Mouse (Mus musculus): ENCODE data around the gene Flvcr1.

GRCm38 (mm10) chr1:191025016-191026012, 644 bp downstream of the Flvcr1 start:
- TF ChIP-seq MAFK (IDR thresholded peaks at IDR 0.05; ENCODE audit: insufficient read depth, low read depth, low read length) (no peak), HCFC1 (IDR thresholded peaks at IDR 0.05; ENCODE audit: borderline replicate concordance, insufficient read depth, low read length) (no peak), ZNF384 (IDR thresholded peaks at IDR 0.05; ENCODE audit: low read depth, low read length) (no peak), ZC3H11A (IDR thresholded peaks at IDR 0.05; ENCODE audit: borderline replicate concordance, low read depth, low read length) (no peak), CHD2 (IDR thresholded peaks at IDR 0.05; ENCODE audit: low read depth, low read length) (no peak)

All from ES-E14 (cell line).